Mouse (Mus musculus) right cerebral cortex, postnatal 36 days (tissue): Measurements from ENCODE around the gene Ddit4.
"Not testable (repeated sequence)": the region's sequence is repeated elsewhere in the genome, so short reads cannot be mapped to it uniquely, and the experiment has no call there.

Source experiments
- DNase-seq, 2 experiments: peaks; one replicate each; pipeline ENCODE4 v3.0.0; 2022; ENCODE audit warnings: low spot score in 2 of 2, mixed read lengths in 1 of 2

Ddit4 gene

DNA sequence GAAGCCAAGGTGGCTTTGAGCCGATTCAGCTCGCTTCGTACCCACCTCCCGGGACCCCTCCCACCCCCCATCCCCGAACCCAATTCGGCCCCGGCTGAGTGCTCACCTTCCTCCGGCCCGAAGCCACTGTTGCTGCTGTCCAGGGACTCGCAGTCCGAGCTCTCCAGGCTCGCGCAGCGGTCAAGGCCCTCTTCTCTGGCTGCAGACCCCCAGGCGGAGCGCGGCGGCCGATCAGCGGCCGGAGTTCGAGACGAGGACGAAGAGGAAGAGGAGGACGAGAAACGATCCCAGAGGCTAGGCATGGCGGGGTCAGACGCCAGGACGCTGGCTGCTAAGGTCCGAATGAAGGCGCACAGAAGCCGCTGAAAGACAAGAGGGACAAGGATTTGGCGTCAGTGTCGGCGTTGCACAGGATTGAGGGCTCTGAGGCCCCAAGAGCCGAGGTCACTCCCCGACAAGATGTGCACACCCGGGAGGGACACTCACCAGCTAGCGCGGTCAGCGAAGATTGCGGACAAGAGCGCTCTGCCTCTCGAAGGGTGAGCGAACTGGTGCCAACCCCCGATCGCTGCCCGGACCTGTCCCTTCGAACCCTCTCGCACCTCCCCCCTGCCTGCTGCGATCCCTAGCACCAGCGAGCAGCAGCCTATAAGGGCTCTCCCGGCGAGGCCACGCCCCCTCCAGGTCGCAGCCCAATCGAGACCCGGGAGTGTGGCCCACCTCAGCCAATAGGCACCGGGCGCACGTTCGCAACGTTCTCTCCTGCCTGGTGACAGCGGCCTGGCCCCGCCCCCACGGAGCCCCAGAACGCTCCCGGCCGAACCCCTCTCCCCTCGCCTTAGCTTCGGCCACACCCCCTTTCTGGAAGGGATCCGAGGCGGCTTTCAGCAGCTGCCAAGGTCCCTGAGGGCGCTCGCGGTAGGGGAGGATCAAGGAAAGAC, at the start of gene Ddit4:
TSS of gene Ddit4 (minus strand) at position 624 of the 941 bp plus-strand sequence.
- peak; percentile 99 to 100 for DNase-seq

DNA sequence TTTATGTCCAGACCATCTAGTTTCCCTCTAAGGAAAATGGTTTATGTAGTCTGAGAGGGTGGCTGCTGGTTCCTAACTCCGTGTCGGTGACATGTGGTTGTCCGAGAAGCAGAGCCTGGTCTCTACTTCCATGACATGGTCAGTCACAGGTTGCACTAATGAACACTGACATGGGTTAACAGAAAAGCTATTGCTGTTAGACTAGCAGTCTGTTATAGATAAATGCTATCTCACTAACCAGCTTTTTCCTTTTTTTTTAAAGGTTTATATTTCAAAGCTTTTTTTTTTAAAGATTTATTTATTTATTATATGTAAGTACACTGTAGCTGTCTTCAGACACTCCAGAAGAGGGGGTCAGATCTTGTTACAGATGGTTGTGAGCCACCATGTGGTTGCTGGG, 47.4 kb upstream of the Ddit4 start:
- DNase-seq = no peak

DNA sequence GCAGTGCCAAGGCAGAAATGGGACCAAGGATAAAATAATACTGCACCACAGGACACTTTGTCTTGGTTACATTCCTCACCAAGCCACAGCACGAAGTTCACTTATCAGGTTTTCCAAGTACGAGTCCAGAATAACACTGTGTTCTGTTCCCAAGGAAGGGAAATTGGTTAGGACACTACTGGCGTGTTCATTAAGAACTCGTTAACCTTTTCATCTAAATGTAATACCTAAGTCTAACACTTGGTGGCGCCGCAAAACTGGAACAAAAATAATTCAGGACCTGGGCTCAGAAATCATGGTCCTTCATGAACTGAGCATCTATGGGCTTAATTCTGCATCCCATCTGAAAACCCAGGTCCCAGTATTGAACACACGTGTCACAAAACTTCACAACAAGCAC, 46.0 kb upstream of the Ddit4 start:
- no peak for DNase-seq

DNA sequence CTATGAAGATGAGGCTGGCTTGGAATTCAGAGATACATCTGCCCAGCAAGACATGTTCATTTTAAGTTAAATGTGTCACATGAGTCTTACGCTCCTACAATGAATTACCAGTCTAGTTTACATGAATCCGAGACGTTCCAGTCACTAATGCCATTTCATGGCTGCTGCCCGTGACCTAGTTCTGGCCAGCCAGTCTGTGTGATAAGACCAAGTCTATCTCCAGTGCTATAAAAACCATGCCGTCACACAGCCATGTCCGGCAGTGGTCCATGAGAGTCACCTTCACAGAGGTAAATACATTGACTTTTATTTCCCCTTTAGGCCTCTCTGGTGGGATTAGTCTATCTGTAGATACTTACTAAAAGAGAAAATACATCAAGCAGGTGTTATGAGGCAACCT, 44.3 kb upstream of the Ddit4 start:
- DNase-seq = no peak

DNA sequence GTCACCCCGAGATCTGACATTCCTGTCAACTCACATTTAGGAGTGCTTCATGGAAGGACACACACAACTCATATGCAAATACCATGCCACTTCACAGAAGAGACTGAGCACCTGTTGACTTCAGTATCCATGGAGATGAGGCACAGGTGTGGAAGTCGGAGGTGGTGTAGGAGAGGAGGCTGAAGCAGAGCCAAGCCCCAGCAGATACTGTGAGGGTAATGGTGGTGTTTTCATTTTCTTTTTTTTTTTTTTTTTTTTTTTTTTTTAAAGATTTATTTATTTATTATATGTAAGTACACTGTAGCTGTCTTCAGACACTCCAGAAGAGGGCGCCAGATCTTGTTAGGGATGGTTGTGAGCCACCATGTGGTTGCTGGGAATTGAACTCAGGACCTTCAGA, 42.2 kb upstream of the Ddit4 start:
- DNase-seq = not testable (repeated sequence)

DNA sequence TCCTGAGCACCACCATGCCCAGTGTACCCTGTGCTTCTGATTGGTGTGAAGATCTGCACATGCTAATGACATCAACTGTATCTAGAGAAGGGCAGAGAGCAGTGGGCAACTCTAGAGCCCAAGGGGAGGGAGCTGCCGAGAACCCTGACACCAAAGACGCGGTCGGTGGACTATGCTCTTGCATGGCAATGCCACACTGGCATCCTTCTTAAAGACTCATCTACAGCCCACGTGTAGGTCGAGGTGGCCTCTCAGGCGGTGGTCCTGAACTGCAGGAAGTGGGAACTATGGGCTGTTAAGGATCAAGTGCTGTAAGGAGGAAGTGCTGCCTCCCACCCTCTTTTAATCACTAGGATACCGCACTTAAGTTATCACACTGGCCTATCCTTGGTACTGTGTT, 40.4 kb upstream of the Ddit4 start:
- DNase-seq = no peak

DNA sequence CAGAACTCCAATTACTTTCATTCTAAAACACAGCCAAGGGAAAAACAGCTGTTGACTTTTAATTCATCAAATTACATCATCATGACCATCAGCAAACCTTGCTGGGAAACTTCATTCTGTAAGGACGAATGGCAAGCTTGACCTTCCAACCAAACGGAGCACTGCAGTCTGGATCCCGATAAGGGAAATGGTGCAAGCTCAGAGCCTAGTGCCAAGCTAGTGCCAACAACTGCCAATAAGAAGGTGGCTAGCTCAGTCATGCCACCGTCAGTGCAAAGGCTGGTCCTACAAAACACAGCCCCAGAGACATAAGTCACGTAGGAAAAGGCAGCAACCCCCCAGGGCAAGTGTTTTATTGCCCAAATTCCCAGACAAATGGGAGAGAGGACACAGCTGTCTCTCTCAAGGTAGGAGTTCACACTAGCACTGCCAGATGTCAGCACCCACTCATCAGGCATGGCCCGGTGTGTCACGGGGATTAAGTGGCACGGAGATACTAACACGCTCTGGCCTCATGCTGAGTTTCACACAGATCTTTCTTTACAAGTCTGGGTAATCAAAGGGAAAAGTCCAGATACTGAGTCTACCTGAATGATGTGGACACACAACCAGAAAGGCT, 39.7 kb upstream of the Ddit4 start:
- no peak for DNase-seq

DNA sequence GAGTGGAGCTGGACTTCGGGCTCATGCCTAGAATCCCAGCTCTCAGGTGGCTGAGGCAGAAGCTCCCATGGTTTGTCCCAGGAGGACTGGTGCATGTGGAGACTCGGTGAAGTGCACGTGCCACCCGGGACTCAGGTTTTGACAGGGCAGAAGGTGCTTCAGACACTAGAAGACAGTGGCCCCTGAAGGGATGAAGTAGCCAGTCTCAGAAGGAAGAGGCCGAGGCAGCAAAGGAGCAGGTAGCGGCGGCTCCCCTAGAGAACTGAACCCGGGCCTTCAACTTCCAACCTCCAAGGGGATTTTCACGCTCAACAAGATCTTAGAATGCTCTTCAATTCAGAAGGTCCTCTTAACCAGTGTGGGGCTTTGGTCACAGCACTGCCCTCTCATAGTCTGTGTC, 38.8 kb upstream of the Ddit4 start:
- DNase-seq = no peak

DNA sequence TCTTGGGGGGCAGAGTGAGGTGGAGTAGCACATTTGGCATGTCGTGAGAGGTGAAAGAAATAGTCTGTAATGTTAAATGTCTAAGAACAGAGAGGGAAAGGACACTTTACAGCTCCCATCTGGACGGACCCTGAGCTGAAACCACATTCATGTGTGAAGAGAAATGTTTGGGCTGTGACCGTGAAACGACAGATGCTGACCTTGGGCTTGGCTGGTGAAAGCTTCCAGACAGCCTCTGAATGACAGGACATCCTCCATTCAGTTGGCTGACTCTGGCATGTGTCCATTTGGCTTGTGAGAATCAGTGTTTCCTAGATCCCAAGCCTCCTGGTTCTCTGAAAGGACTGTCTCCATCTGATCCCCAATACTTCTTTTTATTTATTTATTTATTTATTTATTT, 36.4 kb upstream of the Ddit4 start:
- DNase-seq = no peak

DNA sequence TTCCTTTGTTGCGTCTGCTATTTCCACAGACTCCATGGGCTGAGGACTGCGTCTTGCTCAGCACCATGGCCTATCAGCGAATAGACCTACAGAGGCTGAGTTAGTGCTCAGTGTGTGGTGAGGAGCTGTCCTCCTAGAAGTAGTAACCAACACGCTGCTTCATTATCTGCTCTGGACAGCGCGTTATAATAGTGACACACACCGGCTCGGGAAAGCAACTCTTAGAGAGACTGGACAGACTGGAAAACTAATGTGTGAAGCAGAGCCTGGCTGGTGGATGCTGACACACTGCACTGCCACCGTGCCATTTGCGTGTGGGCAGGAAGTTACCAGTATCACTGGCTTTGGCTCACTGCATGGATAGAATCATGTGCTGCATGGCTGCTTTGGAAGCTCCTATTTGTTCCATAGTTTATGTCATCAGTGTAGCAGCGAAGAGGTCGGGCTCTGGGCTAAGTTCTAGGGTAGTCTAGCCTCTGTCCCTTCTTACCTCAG, 30.8 kb upstream of the Ddit4 start:
- DNase-seq = no peak

DNA sequence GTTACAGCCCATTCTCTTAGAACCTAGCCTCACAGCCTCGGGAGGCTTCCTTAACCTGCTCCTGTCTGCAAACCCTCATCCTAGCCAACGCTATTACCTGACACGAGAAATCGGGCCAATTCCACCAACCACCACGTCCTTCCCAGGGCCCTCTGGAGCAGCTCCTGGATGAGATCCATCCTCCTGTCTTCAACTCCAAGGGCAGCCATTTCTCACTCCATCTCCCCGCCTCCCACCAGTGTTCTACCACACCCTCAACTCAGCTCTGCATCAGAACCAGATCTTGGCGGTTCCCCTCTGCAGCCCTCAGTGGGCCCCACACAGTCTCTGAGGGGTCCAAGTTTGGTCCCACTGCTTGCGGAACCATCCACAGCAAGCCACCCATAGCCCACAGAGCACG, 30.2 kb upstream of the Ddit4 start:
- no peak for DNase-seq

DNA sequence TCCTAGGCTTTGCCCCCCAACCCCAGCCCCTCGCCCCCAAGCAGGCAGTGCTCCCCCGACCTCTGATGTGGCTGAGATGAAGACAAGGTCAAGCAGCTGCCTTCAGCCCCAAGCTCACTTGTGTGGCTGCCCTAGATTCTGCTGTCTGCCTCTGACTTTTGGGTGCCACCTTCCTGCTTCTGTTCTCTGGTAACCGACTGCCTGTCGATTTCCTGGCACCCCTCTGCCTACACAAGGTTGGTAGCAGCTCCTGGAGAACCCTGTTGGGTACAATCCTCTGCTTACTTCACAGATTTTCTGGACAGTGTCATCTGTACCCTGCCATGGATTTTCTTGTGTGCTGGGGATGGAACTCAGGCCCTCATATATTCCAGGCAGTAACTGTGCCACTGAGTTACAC, 29.7 kb upstream of the Ddit4 start:
- DNase-seq = no peak

DNA sequence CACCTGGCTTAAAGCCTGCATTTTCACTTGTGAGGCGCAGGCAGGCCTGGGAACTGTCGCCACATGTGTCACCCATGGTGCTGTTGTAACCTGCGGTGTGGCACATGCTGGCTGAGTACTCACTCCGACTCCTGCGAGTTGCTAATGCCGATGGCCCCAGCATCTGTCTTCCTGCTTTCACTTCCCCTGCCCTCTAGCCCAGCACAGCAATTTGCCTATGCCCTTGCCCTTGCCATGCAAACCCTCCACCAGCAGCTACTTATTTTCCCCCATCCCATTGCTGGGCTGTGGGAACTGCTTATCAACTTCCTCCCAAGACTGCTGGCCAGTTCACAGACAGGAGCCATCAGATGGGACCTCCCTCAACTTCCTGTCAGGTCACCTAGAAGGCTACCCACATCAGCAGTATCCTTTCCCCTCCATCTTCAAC, 29.2 kb upstream of the Ddit4 start:
- no peak for DNase-seq

DNA sequence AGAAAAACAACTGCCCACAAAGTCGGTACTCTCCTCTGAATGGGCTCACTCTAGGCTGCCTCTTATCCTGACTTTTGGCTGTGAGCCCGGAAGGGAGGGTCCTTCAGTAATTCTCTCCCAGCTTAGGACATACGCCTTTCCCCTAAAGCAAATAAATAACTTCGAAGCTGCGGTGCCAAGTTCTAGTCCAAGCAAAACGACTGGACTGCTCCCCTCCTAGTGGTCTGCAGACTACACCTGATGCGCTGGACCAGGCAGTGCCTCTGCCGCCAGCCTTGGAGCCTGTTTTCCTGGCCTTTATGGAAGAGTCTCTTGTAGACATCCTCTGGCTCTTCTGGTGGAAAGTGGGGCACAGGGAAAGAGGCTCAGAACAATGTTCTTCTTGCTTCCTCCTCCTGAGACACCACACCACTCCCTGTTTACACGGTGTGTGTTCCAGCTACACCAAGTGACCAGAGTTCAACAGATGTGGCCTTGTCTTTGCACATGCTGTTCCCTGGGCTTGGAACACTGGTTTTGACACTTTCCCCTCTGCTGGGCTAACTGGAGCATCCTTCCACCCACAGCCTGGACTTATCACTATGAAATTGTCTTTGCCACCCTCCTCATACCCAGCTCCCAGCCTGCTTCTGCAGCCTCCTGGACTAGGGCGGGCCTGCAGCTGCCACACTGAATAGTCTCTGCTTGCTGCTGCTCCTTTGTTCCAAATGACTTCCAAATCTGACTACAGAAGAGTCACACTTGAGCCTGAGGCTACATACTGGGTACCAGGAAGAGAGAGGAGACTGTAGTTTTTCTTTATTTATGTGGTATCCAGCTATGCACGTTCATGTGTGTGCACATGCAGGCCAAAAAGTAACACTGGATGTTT, 27.5 kb upstream of the Ddit4 start:
- no peak for DNase-seq

DNA sequence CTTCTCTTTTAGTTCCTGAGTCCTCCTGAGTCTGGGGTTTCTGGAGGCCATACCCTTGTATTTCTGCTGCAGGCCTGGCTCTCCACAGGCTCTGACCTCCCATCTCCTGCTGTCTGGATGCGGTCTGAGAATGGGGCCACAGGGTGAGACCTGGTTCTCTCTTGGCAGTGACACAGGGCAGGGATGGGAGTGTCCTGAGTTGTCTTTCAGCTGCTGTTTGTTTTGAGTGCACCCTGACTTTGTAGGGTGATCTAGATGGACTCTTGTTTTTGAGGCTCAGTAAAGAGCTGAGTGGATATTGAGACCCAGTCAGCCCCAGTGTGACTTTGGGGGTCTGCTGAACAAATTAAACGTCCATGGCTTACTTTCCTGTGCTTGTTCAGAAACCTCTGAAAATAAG, 26.8 kb upstream of the Ddit4 start:
- no peak for DNase-seq

DNA sequence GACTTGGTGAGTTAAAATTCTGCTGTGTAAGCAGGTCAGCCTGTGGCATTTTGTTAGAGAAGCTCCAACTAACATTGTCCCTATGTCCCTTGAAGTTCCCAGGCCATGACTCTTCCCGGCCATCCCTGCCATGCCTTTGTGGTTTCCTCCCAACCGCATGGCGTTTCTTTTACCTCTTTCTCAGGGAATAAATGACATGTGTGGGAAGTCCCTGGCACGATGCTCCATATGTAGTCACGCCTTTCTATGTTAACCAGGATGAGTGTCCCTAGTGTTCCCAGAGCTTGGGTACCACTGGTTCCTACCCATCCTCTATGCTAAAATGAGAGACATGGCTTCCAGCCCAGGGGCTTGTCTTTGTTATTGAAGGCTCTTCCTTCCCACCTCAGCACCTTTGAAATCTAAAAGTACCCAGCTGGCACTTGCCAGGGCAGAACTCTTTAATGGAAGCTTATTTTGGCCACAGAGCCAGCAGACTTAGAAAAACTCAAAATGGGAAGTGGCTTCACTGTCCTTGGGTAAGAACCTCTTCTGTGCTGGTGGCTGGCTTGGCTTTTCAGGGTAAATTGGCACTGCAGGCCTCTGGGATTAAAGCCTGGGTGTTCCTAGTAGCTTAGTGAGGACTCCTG, 26.2 kb upstream of the Ddit4 start:
- DNase-seq = no peak

DNA sequence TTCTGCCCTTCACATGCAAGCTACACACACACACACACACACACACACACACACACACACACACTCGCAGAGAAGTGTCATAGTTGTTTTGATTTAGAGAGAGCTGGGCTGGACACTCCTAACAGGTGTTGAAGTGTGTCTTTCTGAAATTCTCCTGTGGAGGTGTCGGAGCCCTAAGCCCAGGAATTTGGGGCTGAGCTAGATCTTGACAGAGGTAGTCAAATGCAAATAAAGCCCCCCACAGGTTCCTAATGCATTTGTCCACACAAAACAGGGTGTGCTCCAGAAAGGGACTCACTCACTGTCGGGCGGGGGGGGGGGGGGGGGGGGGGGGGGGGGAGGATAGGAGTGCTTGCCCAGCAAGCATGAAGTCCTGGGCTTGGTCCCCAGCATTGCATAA, 25.5 kb upstream of the Ddit4 start:
- DNase-seq = no peak

DNA sequence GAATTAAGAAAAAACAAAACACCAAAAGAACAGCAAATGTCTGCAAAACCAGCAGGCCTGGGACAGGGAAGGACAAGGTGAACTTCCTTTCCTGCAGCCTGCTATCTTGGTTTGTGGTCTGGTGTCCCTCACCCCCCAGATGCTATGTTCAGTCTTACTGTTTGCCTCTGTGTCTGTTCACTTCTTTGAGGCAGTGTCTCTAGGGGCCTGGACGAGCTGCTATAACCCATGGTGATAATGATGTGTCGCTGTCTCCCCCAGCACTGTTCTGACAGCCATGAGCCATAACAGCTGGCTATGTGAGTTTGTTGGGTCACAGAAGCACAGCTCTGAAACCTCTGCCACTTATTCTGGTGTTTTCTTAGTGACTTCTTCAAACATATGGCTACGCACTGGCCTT, 23.2 kb upstream of the Ddit4 start:
- DNase-seq = no peak

DNA sequence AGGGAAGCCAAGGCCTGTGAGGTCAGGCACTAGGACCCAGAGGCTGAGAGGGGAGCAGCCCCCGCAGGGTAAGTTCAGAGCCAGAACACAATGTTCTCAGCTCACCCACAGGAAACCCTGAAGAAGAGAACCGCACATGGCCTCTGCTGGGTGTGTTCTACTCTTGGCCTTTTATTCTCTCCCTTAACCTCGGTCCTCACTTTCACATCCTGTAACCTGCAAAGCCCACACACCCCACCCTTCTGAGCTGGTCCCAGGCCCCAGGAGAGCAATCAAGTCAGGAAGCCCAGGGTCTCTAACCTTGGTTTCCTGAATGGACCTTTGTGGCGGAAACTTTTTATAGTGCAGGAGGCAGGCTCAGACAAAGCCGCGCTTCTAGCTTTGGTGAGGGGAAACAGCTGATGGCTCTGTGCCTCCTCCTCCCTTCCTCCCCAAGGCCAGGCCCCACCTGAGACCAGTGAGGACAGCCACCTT, 22.6 kb upstream of the Ddit4 start:
- peak; percentile 62 to 75 for DNase-seq

DNA sequence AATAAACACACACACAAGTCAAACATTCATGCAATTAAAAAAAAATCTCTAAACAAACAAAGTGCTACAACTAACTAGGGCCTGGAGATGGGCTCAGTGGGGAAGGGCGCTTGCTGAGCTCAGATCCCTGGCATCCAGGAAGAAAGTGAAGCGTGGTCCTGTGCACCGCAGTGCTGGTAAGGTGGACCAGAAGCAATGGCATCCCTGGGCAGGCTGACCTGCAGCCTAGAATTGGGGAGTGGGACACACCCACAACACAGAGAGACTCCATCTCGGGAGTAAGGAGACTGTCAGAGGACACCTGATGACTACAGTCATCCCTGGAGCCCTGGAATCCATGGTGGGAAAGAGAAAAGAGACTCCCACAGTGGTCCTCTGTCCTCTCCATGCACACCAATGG, 21.8 kb upstream of the Ddit4 start:
- DNase-seq = no peak

DNA sequence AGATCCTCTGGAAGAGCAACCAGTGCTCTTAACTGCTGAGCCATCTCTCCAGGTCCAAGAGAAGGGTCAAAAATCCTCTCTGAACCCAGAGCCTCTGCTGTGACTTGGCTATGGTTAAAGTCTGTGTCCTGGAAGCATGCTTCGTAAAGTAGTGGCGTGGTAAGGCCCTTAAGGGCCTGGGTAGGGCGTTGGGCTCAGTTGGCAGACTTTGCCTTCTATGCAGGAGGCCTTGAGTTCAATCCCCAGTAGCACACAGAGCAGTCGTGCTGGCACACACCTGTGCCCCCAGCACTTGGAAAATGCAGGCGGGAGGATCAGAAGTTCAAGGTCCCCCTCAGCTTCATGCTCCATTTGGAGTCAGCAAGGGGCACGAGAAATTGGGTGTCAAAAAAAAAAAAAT, 21.4 kb upstream of the Ddit4 start:
- no peak for DNase-seq

DNA sequence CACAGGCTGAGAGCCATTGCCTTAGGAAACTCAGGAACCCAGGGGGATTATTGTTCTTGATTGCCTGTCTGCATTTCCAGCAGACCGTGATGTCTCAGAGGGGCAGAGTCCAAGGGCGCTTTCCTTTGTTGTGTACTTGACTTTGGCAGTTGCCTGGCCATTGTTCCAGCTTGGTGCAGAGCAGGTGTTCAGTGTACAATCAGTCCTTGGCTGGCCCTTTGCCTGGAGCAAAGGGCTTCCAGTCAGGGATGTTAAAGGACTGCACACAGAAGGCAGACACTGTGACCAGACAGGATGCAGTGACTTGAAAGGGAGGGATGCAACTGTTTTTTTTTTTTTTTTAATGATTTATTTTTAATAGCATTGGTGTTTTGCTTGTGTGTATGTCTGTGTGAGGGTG, 20.9 kb upstream of the Ddit4 start:
- no peak for DNase-seq
